9 mouse cellular contexts compared by ENCODE assay signal in genomic region chr2:26594022-26594346, GRCm38 (mm10). TPM values are rescaled to one million over a fixed set of nuclear protein-coding genes. Genes with fewer than 3 reads are reported as not detected.
DNase-seq lines count a peak whose midpoint lies in the region; ATAC-seq lines count a peak whose summit lies in the region.
"Had no signal": no experiment of that assay in that cellular context is flagged by ENCODE, and none has a peak within 500 bp of the region (broad histone marks: within the 10 kb centered on the region; RNA-seq: fewer than 3 reads in every experiment).

No protein-coding gene starts in this region.

- H3K4me3 ChIP-seq in liver, embryonic 15.5 days (replicated peaks) = no peak overlapping the region

- H3K27me3 ChIP-seq in liver, embryonic 15.5 days = no peaks in the 10 kb centered on the region
- H3K27me3 ChIP-seq in splenic B cell, adult 2 months (ENCODE audit: control insufficient read depth, insufficient read depth, low read length, poor library complexity, severe bottlenecking) = no peaks in the 10 kb centered on the region

- 39% methylated on average over 9 of the region's 9 CpGs for WGBS in liver, embryonic 15.5 days (ENCODE audit: insufficient replicate concordance)

- ATAC-seq in liver, embryonic 15.5 days (ENCODE audit: insufficient read depth) = peak; percentile 13; the same call in 1 of the 2 replicates
- ATAC-seq in erythroblast, adult 5-6 weeks (replicated peaks; ENCODE audit: low FRiP score, poor library complexity, severe bottlenecking) = no peak

- H3K9ac ChIP-seq in liver, embryonic 15.5 days = no peak overlapping the region

- peaks cover 44% of the 10 kb centered on the region for H3K36me3 ChIP-seq in liver, embryonic 15.5 days (replicated peaks)
- H3K36me3 ChIP-seq in splenic B cell, adult 2 months (ENCODE audit: control insufficient read depth, insufficient read depth, low read length, poor library complexity, severe bottlenecking) = no peaks in the 10 kb centered on the region

- H3K27ac ChIP-seq in liver, embryonic 15.5 days (replicated peaks) = no peak overlapping the region

- no peak overlapping the region for H3K4me2 ChIP-seq in liver, embryonic 15.5 days

- H3K4me1 ChIP-seq in liver, embryonic 15.5 days (replicated peaks) = peaks cover 43% of the 10 kb centered on the region

- peak; percentile 60 to 61 for DNase-seq in cerebellum, postnatal 10 days
- DNase-seq in cerebellum, adult 11-12 months = no peak
- DNase-seq in 416B (ENCODE audit: low read depth) = peak; percentile 82
- peak; percentile 55 to 77 for DNase-seq in adrenal gland, postnatal 36 days
- peak; percentile 77 for DNase-seq in heart, postnatal 4 days
- peak; percentile 86 for DNase-seq in splenic B cell, adult 2 months (ENCODE audit: low read depth, low spot score)

- H3K9me3 ChIP-seq in liver, embryonic 15.5 days (replicated peaks) = no peaks in the 10 kb centered on the region

RNA-seq across cellular contexts. Expression of gene Gm20532, which starts 7.5 kb away (rescaled TPM):
- total RNA-seq in adrenal gland, postnatal 36 days (2021) = not detected
- not detected for total RNA-seq in heart, postnatal 4 days (2021)
- polyA plus RNA-seq in liver, embryonic 15.5 days (2015; fragmentation: Nextera tagmentation; extraction: Ambion mirVana) = not detected in 2 replicates
- total RNA-seq in erythroblast, adult 5-6 weeks (2015; ENCODE audit: low replicate concordance) = not detected in 2 replicates
- total RNA-seq in erythroblast, adult 5-6 weeks (2017; ENCODE audit: low replicate concordance) = not detected in 2 replicates
- total RNA-seq: layer of hippocampus, postnatal 10 days had no signal

RNA-seq across cellular contexts. Expression of gene Agpat2, which starts 10.2 kb away (rescaled TPM):
- total RNA-seq in adrenal gland, postnatal 36 days (2021) = 100 to 1,000 TPM; 301 to 364 TPM
- total RNA-seq in heart, postnatal 4 days (2021) = 10 to 100 TPM; 23.9 to 25.4 TPM
- 55.6 and 63.7 TPM in 2 replicates for polyA plus RNA-seq in liver, embryonic 15.5 days (2015; fragmentation: Nextera tagmentation; extraction: Ambion mirVana)
- 17.1 and 32.7 TPM in 2 replicates for total RNA-seq in erythroblast, adult 5-6 weeks (2015; ENCODE audit: low replicate concordance)
- 23.0 and 24.4 TPM in 2 replicates for total RNA-seq in erythroblast, adult 5-6 weeks (2017; ENCODE audit: low replicate concordance)

RNA-seq across cellular contexts. Expression of gene Egfl7, which starts 14.2 kb away (rescaled TPM):
- 100 to 1,000 TPM in 1 of 2 experiments, 10 to 100 TPM in 1; 86.2 to 127 TPM for total RNA-seq in adrenal gland, postnatal 36 days (2021)
- total RNA-seq in heart, postnatal 4 days (2021) = 100 to 1,000 TPM; 317 to 343 TPM
- polyA plus RNA-seq in liver, embryonic 15.5 days (2015; fragmentation: Nextera tagmentation; extraction: Ambion mirVana) = 55.1 and 64.6 TPM in 2 replicates
- total RNA-seq in erythroblast, adult 5-6 weeks (2015; ENCODE audit: low replicate concordance) = 7.5 TPM in 1 of 2 replicates, not detected in the other
- total RNA-seq in erythroblast, adult 5-6 weeks (2017; ENCODE audit: low replicate concordance) = 4.9 and 8.2 TPM in 2 replicates

RNA-seq across cellular contexts. Expression of gene Fam69b, which starts 34.3 kb away (rescaled TPM):
- 1 to 10 TPM; 5.8 to 8.8 TPM for total RNA-seq in adrenal gland, postnatal 36 days (2021)
- 1 to 10 TPM; 6.1 to 7.0 TPM for total RNA-seq in heart, postnatal 4 days (2021)
- polyA plus RNA-seq in liver, embryonic 15.5 days (2015; fragmentation: Nextera tagmentation; extraction: Ambion mirVana) = 1.2 and 1.7 TPM in 2 replicates
- not detected in 2 replicates for total RNA-seq in erythroblast, adult 5-6 weeks (2015; ENCODE audit: low replicate concordance)
- total RNA-seq in erythroblast, adult 5-6 weeks (2017; ENCODE audit: low replicate concordance) = 0.34 TPM in 1 of 2 replicates, not detected in the other

Comparison
In these comparisons a context has a peak if more than half of its experiments do, and no peak if none do; other contexts are left out.
1. RNA of gene Agpat2, which starts 10.2 kb away (total RNA-seq): 301 to 364 TPM in adrenal gland, postnatal 36 days; 17.1 to 32.7 TPM in erythroblast, adult 5-6 weeks and 23.9 to 25.4 TPM in heart, postnatal 4 days; every median in the first group is over 4 times any median in the second.
2. RNA of gene Egfl7, which starts 14.2 kb away (total RNA-seq): 317 to 343 TPM in heart, postnatal 4 days and 86.2 to 127 TPM in adrenal gland, postnatal 36 days; 4.9 to 8.2 TPM in erythroblast, adult 5-6 weeks; every median in the first group is over 4 times any median in the second.